Mouse (Mus musculus) hindbrain, postnatal 0 days (tissue): ENCODE results near the gene C1s2. TPM values are rescaled to one million over a fixed set of nuclear protein-coding genes. Genes with fewer than 3 reads are reported as not detected.
A peak's percentile ranks its signal among the peaks of the same experiment; 100 is the strongest.
"Not testable (repeated sequence)": the region's sequence is repeated elsewhere in the genome, so short reads cannot be mapped to it uniquely, and the experiment has no call there.

Source experiments
- ATAC-seq: fragments of 200-750 bp; cut with Nextera tagmentation; 2 replicates; pipeline ENCODE4 v1.8.0; 2017; ENCODE audit warnings: mild to moderate bottlenecking, moderate TSS enrichment, moderate library complexity
- DNase-seq: peaks from one replicate; pipeline ENCODE4 v3.0.0-alpha.2; 2015; ENCODE audit warnings: low spot score
- H3K27ac ChIP-seq: fragments of 300-500 bp; sonication (generic); 2 replicates; pipeline ENCODE4 v1.5.1; 2014; ENCODE audit warnings: mild to moderate bottlenecking
- H3K27me3 ChIP-seq: fragments of 300-500 bp; sonication (generic); 2 replicates; pipeline ENCODE4 v1.6.1; 2014; ENCODE audit warnings: low read length, mixed read lengths; ENCODE audit not compliant: insufficient read depth
- H3K36me3 ChIP-seq: fragments of 300-500 bp; sonication (generic); 2 replicates; pipeline ENCODE4 v1.6.1; 2014; ENCODE audit warnings: low read length, mixed read lengths; ENCODE audit not compliant: insufficient read depth
- H3K4me1 ChIP-seq: fragments of 300-500 bp; sonication (generic); 2 replicates; pipeline ENCODE4 v1.6.1; 2014; ENCODE audit warnings: antibody characterized with exemption, low read length, mixed read lengths; ENCODE audit not compliant: insufficient read depth
- H3K4me2 ChIP-seq: fragments of 300-500 bp; sonication (generic); 2 replicates; pipeline ENCODE4 v1.6.1; 2014; ENCODE audit warnings: low read depth, mild to moderate bottlenecking, low read length, moderate library complexity, mixed read lengths
- H3K4me3 ChIP-seq: fragments of 300-500 bp; sonication (generic); 2 replicates; pipeline ENCODE4 v1.5.1; 2014; ENCODE audit warnings: low read length
- H3K9ac ChIP-seq: fragments of 300-500 bp; sonication (generic); replicated peaks from 2 replicates; pipeline ENCODE4 v1.6.1; 2014; ENCODE audit warnings: mild to moderate bottlenecking, low read length, moderate library complexity, mixed read lengths
- H3K9me3 ChIP-seq: fragments of 300-500 bp; sonication (generic); 2 replicates; pipeline ENCODE4 v1.6.1; 2016; ENCODE audit warnings: low read length, mixed read lengths
- CTCF ChIP-seq: IDR thresholded peaks from 2 replicates; pipeline ENCODE4 v1.5.1; 2016; ENCODE audit warnings: antibody characterized with exemption, control low read depth, low read depth
- WGBS: fragments of 180-500 bp; shearing (Covaris S2); extraction: QIAGEN DNeasy Blood & Tissue Kit; methylation state at CpG from one replicate; pipeline ENCODE4 v1.1.7; 2014; 5-methylcytosine and 5-hydroxymethylcytosine counted together
- polyA plus RNA-seq: library from polyadenylated mRNA; unstranded; fragments of >200 nt; fragmentation: Nextera tagmentation; extraction: Ambion mirVana; gene quantifications from 2 replicates; pipeline ENCODE4 v1.2.1, GENCODE M21; 2015
- total RNA-seq: library from RNA; depleted of rRNA; stranded (reverse); fragments of >200 nt; gene quantifications from 2 replicates; pipeline ENCODE4 v1.2.3, GENCODE M21; 2014

The C1s2 gene
- total and polyA plus RNA-seq, 2 experiments from 2014 or later, result 0.13 TPM; not detected in 1

DNA sequence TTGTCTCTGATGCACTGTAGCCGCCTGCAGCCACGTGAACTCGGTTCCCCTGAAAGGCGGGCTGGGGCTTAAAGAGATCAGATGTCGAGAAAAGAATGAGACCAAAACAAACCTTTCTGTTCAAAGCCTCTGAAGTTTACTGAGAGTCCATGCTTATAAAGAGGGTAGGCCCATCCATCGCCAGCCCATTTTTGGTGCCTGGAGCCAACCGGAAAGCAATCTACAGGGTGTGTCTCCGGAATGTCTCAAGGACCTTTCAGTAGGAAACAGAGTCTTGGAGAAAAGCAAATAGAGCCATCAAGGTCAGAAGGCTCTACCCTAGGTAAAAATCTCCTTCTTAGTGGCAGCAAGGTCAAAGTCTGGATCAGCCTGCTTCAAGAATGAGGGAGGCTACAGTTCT is 42.8 kb downstream of the C1s2 start:
- no peak for ATAC-seq
- Histone ChIP-seq H3K9me3 (no peaks in the 10 kb centered on the region), H3K9ac (no peak overlapping the region), H3K27ac (no peak overlapping the region), H3K4me2 (no peak overlapping the region), H3K4me3 (no peak overlapping the region), H3K36me3 (no peaks in the 10 kb centered on the region), H3K4me1 (no peaks in the 10 kb centered on the region), H3K27me3 (no peaks in the 10 kb centered on the region)
- DNase-seq, result no peak
- 79% methylated on average over 8 of the region's 8 CpGs for WGBS
- TF ChIP-seq CTCF, result no peak

DNA sequence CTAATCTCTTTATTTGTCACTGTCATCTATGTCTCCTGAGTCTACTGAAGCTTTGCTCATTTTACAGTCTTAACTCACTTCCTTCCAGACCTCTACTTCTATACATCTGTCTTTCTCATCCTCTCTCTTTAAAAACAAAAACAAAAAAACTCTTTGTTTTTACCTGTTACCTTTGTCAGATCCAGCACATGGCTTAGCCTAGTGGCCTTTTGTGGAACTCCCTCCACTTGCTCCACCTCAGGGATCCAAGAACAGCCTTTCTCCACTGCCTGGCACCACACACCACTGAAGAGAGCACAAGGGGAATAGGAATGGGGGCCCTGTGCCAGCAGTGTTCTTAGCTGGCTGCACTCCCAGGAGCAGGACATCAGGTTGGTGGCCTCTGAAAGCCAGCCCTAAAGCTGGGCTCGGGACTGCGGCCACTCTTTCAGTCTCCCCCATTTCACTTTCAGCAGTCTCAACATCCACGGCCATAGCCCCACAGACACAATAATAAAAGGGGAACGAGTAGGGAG is 43.6 kb downstream of the C1s2 start:
- H3K9me3 ChIP-seq, result no peaks in the 10 kb centered on the region
- peak; percentile 9; the same call in 1 of the 2 replicates for TF ChIP-seq CTCF
- 63% methylated on average over 4 of the region's 4 CpGs for WGBS
- no peak overlapping the region for H3K4me2 ChIP-seq
- no peaks in the 10 kb centered on the region for H3K4me1 ChIP-seq
- no peak overlapping the region for H3K4me3 ChIP-seq
- no peaks in the 10 kb centered on the region for H3K27me3 ChIP-seq
- no peak for ATAC-seq
- no peak overlapping the region for H3K9ac ChIP-seq
- H3K27ac ChIP-seq, result no peak overlapping the region
- H3K36me3 ChIP-seq, result no peaks in the 10 kb centered on the region
- peak; percentile 14 for DNase-seq

DNA sequence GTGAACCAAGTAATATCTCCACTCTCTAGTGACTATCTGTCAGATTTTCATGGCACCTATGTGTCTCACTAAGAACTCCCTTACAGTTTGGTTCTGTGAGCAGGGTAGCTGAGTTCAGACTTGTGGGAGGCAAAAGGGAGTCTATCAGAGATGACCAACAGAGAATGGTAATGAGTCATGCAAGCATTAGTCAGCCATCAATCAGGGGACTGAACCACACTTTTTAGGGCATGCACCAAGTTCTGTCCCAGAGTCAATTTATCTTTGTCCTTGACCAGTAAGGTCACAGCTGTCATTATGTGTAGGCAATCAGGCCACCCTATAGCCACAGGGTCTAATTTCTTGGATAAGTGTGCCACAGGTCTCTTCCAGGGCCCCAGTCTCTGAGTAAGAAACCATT is 47.1 kb downstream of the C1s2 start:
- no peak overlapping the region for H3K4me3 ChIP-seq
- no peaks in the 10 kb centered on the region for H3K36me3 ChIP-seq
- TF ChIP-seq CTCF, result no peak
- ATAC-seq (no peak), DNase-seq (no peak)
- no peak overlapping the region for H3K9ac ChIP-seq
- no peaks in the 10 kb centered on the region for H3K27me3 ChIP-seq
- no peaks in the 10 kb centered on the region for H3K9me3 ChIP-seq
- H3K4me2 ChIP-seq, result no peak overlapping the region
- H3K4me1 ChIP-seq, result no peaks in the 10 kb centered on the region
- H3K27ac ChIP-seq, result no peak overlapping the region

DNA sequence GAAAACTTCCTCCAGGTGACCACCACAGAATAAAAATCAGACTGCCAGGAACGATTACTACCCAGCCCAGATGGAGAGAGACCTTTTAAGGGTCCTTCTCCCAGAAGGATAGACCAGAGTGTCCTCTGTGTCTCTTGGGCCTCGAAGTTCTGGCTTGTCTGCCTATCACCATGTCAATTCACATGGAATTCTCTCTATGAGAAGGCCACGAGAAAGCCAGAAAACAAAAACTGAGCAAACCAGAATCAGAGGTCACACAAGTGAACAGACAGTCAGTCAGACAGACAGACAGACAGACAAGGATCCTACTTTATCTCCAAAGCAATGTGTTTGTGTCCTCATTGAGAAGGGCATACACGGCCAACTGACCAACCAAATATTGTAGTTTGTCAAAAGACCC is 49.6 kb downstream of the C1s2 start:
- no peaks in the 10 kb centered on the region for H3K4me1 ChIP-seq
- no peaks in the 10 kb centered on the region for H3K27me3 ChIP-seq
- DNase-seq, result no peak
- no peaks in the 10 kb centered on the region for H3K9me3 ChIP-seq
- no peak for TF ChIP-seq CTCF
- WGBS, result 66% methylated on average over 4 of the region's 4 CpGs
- no peaks in the 10 kb centered on the region for H3K36me3 ChIP-seq
- no peak overlapping the region for H3K4me2 ChIP-seq
- ATAC-seq, result no peak
- no peak overlapping the region for H3K4me3 ChIP-seq
- no peak overlapping the region for H3K9ac ChIP-seq
- no peak overlapping the region for H3K27ac ChIP-seq

DNA sequence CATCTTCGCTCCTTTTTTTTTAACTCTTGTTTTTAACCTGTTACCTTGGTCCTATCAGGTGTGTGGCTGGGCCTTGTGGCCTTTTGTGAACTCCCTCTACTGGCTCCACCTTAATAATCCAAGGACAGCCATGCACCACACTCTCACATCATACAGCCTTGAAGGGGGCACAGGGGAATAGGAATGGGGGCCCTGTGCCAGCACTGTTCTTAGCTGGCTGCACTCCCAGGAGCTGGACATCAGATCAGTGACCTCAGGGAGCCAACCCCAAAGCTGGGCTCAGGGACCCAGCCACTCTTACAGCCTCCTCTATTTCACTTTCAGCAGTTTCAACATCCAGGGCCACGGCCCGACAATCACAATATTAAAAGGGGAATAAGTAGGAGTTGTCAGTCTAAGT is 50.1 kb downstream of the C1s2 start:
- Histone ChIP-seq H3K36me3 (no peaks in the 10 kb centered on the region), H3K4me2 (no peak overlapping the region), H3K9me3 (no peaks in the 10 kb centered on the region), H3K9ac (no peak overlapping the region), H3K27ac (no peak overlapping the region), H3K27me3 (no peaks in the 10 kb centered on the region), H3K4me1 (no peaks in the 10 kb centered on the region), H3K4me3 (no peak overlapping the region)
- TF ChIP-seq CTCF, result no peak
- ATAC-seq (no peak), DNase-seq (no peak)
- 92% methylated on average over 3 of the region's 3 CpGs for WGBS

DNA sequence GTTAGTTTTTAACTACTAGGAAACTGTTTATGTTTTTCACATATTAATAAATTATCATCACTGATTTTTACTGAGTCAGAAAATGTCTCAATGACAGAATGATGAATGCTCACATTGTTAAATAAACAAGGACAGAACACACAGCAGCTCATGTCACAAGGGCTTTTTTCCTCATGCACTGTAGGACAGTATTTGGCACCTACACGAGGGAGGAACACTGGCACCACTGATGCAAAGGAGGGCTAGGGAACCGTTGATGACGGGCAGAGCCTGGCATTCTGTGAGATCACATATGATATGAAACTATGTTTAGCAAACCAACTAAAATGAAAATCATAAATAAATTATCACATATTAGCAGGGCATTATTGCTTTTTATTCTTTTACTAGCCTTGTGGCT is 51.0 kb downstream of the C1s2 start:
- no peaks in the 10 kb centered on the region for H3K36me3 ChIP-seq
- no peak overlapping the region for H3K4me2 ChIP-seq
- WGBS, result 70% methylated on average over 3 of the region's 3 CpGs
- H3K27me3 ChIP-seq, result no peaks in the 10 kb centered on the region
- no peak for ATAC-seq
- TF ChIP-seq CTCF, result no peak
- H3K27ac ChIP-seq, result no peak overlapping the region
- H3K9me3 ChIP-seq, result no peaks in the 10 kb centered on the region
- H3K9ac ChIP-seq, result no peak overlapping the region
- no peak overlapping the region for H3K4me3 ChIP-seq
- H3K4me1 ChIP-seq, result no peaks in the 10 kb centered on the region
- no peak for DNase-seq

DNA sequence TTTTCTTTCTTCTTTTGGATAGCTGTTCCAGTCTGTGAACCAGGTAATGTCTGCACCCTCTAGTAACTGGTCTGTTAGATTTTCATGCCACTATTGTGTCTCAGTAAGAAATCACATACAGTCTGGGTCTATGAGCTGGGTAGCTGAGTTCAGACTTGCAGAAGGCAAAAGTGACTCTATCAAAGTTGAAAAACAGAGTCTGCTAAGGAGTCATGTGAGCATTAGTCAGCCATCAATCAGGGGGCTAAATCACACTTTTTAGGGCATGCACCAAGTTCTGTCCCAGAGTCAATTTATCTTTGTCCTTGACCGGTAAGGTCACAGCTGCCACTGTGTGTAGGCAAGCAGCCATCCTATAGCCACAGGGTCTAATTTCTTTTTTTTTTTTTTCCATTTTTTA is 53.7 kb downstream of the C1s2 start:
- 96% methylated on average over 1 of the region's 1 CpGs for WGBS
- Histone ChIP-seq H3K9me3 (no peaks in the 10 kb centered on the region), H3K4me3 (no peak overlapping the region)

DNA sequence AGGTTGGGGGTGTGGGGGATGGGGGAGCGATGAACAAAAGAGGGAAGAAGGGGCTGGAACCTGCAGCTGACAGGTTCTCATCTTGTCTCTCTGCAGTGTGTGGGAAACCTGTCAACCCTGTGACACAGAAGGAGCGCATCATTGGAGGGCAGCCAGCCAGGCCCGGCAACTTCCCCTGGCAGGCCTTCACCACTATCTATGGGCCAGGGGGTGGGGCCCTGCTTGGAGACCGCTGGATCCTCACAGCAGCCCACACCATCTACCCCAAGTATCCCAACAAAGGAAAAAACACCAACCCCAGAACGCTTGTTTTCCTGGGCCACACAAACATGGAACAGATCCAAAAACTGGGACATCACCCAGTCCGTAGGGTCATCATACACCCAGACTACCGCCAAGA is 55.7 kb downstream of the C1s2 start:
- H3K27me3 ChIP-seq, H3K9ac ChIP-seq, H3K9me3 ChIP-seq, H3K4me1 ChIP-seq, H3K4me3 ChIP-seq, ATAC-seq, H3K4me2 ChIP-seq, DNase-seq, H3K27ac ChIP-seq, H3K36me3 ChIP-seq: not testable (repeated sequence)
- WGBS, result 63% methylated on average over 6 of the region's 7 CpGs

More for the DNA sequence above, 53.7 kb downstream of the C1s2 start:
- no peak for TF ChIP-seq CTCF
- H3K36me3 ChIP-seq, result no peaks in the 10 kb centered on the region
- H3K4me1 ChIP-seq, result no peaks in the 10 kb centered on the region
- H3K4me2 ChIP-seq, result no peak overlapping the region
- ATAC-seq (no peak), DNase-seq (no peak)
- H3K9ac ChIP-seq, result no peak overlapping the region
- H3K27ac ChIP-seq, result no peak overlapping the region
- H3K27me3 ChIP-seq, result no peaks in the 10 kb centered on the region

DNA sequence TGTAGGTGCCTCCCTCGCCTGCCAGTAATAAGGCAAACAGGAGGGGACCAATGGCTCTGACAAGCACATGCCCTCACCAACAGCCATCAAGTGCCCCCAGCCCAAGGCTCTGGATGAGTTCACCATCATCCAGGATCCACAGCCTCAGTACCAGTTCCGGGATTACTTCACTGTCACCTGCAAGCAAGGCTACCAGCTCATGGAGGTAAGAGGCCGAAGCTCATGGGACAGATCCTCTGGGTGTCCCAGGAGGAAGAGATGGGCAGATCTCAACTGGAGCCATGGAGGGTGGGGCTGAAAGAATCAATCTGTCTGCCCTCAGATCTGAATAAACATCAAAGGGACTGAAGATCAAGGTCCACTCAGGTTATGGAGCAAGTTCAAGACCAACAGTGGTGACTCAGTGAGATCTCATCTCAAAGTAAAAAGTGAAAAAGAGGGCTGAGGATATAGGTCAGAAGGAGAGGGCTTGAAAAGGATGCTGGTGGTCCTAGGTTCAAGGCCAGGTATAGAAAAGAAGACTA is 60.7 kb downstream of the C1s2 start:
- not testable (repeated sequence) for ATAC-seq, H3K36me3 ChIP-seq, H3K9ac ChIP-seq, H3K4me1 ChIP-seq, H3K4me3 ChIP-seq, H3K9me3 ChIP-seq, DNase-seq, H3K4me2 ChIP-seq, H3K27ac ChIP-seq, H3K27me3 ChIP-seq
- 88% methylated on average over 3 of the region's 3 CpGs for WGBS
